Mouse (Mus musculus): Measurements from ENCODE around the gene Xpr1.

The Xpr1 gene

GRCm38 (mm10) chr1:155416701-155417677 is at the start of gene Xpr1:
Gene Xpr1 (minus strand): TSS chr1:155417415.
- in situ Hi-C loops (cut with MboI; ENCODE audit: unreplicated experiment in 2 of 2) = loop anchor here (25.0 kb wide), 1 partner anchor 380 kb away; no protein-coding TSS in a partner anchor

GRCm38 (mm10) chr1:155463442-155463841 is 46.2 kb upstream of the Xpr1 start:
- in situ Hi-C loops (cut with MboI; ENCODE audit: unreplicated experiment in 2 of 2) = no loop called here

DNA sequence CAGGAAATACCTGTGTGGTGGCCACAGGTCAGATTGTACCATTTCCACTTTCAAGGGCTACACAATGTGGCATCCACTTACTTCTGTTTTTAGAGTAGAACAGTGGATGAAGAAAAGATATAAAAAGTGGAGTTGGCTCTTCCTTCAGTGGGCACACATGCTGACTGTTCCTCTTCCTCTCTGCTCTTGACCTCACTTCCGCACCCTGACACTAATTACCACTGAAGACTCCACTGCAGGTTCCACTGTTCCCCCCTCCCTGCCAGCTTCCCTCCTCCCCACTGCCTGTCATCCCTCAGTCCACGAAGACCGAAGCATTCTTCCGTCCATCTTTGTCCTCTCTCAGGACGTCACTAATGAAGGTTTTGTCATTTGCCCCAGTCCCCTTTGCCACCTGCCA is 45.4 kb upstream of the Xpr1 start:
- in situ Hi-C loops (cut with MboI; ENCODE audit: unreplicated experiment in 2 of 2) = no loop called here

GRCm38 (mm10) chr1:155457532-155457931 is 40.3 kb upstream of the Xpr1 start:
- in situ Hi-C loops (cut with MboI; ENCODE audit: unreplicated experiment in 2 of 2) = loop anchor here in 1 of 2 experiments (5.0 kb wide), 1 partner anchor 165 kb away; no protein-coding TSS in a partner anchor

GRCm38 (mm10) chr1:155453180-155453579 is 36.0 kb upstream of the Xpr1 start:
- in situ Hi-C loops (cut with MboI; ENCODE audit: unreplicated experiment in 2 of 2) = no loop called here

GRCm38 (mm10) chr1:155448932-155449331 is 31.7 kb upstream of the Xpr1 start:
- in situ Hi-C loops (cut with MboI; ENCODE audit: unreplicated experiment in 2 of 2) = no loop called here

DNA sequence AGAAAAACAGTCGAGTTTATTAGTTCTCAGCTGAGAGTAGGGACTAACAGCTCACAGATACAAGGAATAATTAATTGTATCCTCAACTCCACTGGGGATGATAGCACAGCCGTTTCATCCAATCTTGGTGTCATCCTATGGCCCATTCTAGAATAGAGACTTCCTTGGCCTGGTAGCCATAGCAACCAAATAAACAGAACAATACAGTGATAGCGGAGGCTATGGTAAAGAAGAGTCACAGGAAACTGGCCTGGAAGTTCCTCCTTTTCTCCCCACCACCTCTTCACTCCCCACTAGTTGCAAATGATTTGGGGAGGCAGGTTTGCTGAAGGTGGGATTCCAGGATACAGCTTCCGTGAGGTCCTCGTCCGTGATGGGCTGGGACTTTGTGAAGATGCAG is 30.1 kb upstream of the Xpr1 start:
- in situ Hi-C loops (cut with MboI; ENCODE audit: unreplicated experiment in 2 of 2) = no loop called here

GRCm38 (mm10) chr1:155443115-155443514 is 25.9 kb upstream of the Xpr1 start:
- in situ Hi-C loops (cut with MboI; ENCODE audit: unreplicated experiment in 2 of 2) = no loop called here

GRCm38 (mm10) chr1:155442521-155443001 is 25.3 kb upstream of the Xpr1 start:
- in situ Hi-C loops (cut with MboI; ENCODE audit: unreplicated experiment in 2 of 2) = no loop called here

DNA sequence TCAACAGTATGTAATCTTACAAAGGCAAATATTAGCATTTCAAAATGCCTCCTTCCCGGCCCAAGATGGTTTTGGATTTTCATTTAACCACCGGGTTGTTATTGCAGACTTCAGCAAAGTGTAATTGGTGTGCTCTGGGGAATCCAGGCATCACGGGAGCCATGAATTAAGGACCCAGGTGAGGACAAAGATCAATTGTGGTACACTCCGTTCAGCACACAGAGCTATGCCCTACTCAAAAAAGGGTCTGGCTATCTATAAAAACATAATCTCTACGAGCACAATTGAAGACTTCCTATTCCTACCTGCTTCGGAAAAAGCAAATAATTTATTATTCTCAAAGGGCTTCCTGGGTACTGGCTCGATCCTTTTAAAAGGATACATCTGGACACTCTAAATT is 22.3 kb upstream of the Xpr1 start:
- in situ Hi-C loops (cut with MboI; ENCODE audit: unreplicated experiment in 2 of 2) = no loop called here

DNA sequence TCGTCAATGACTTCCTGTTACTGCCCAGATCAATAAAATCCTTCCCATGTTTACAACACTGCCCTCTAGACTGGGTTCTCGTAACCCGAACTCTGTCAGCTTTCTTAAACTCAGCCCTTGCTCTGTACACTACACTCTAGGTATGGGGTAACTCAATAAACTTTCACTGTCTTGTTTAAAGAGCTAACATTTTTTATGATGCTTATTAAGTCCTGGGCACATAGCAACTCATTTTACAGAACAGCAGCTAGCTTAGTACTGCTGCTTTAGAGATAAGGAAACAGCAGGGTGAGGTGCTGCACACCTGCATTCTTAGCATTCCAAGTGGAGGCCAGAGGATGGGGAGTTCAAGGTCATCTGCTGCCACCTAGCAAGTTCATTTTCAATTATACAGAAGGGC is 21.3 kb upstream of the Xpr1 start:
- in situ Hi-C loops (cut with MboI; ENCODE audit: unreplicated experiment in 2 of 2) = no loop called here

GRCm38 (mm10) chr1:155429304-155429703 is 12.1 kb upstream of the Xpr1 start:
- in situ Hi-C loops (cut with MboI; ENCODE audit: unreplicated experiment in 2 of 2) = no loop called here

DNA sequence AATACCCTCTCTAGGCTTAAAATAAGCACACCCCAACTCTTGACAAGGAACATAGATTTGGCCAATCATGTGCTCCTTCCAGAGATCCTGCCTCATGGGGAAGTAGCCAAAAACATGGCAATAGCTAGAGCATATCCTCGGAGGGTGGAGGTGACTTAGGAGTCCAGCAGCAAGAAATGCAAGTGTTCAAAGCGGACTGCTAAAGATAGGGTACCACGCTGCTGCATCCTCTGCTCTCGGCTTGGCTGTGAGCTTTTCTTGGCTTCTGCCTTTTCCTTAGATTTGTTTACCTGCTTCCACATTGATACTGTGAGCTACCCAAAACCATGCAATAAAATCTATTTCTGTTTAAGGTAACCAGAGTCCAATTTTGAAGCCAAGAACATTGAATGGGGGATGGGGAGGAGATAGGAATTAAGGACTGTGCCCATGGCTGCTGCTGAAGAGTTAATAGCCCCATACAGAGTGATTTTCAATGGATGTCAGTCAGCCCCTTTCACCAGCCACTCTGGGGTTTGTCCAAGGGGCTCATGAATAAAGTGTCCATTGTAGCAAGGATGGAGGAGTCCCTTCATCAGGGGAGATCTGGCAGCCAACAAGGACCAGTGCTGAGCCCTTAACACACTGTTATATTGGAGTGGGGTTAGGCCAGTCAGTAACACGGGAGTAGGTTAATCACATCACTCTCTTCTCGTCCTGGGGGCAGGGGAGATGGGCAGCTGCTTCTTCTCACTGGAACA is 10.1 kb upstream of the Xpr1 start:
- in situ Hi-C loops (cut with MboI; ENCODE audit: unreplicated experiment in 2 of 2) = no loop called here

- in situ Hi-C loops (cut with MboI; ENCODE audit: unreplicated experiment in 2 of 2) = no loop called here
Observed at GRCm38 (mm10) chr1:155425743-155426315, 8.6 kb upstream of the Xpr1 start.

GRCm38 (mm10) chr1:155425285-155425684 is 8.1 kb upstream of the Xpr1 start:
- in situ Hi-C loops (cut with MboI; ENCODE audit: unreplicated experiment in 2 of 2) = no loop called here

GRCm38 (mm10) chr1:155423801-155424200 is 6.6 kb upstream of the Xpr1 start:
- in situ Hi-C loops (cut with MboI; ENCODE audit: unreplicated experiment in 2 of 2) = loop anchor here (25.0 kb wide), 1 partner anchor 386 kb away; no protein-coding TSS in a partner anchor

DNA sequence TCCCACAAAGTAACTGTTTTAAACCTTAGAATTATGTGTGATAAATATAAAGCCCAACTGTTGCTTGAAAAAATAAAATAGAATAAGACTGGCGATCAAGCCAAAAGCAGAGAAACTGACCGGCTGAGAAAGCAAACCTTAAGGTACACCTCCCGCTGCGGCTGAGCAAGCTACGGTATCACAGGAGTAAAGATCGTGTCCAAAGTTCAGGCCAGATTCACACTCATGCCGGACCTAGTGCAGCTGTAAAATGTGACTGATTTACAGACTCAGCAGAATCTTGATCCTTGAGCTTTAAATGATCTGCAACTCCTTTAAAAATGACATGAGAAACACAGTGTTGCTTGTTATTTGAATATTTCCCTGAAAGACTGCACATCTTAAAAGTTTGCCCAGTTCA is 4.8 kb upstream of the Xpr1 start:
- in situ Hi-C loops (cut with MboI; ENCODE audit: unreplicated experiment in 2 of 2) = loop anchor here (25.0 kb wide), 1 partner anchor 385 kb away; no protein-coding TSS in a partner anchor

DNA sequence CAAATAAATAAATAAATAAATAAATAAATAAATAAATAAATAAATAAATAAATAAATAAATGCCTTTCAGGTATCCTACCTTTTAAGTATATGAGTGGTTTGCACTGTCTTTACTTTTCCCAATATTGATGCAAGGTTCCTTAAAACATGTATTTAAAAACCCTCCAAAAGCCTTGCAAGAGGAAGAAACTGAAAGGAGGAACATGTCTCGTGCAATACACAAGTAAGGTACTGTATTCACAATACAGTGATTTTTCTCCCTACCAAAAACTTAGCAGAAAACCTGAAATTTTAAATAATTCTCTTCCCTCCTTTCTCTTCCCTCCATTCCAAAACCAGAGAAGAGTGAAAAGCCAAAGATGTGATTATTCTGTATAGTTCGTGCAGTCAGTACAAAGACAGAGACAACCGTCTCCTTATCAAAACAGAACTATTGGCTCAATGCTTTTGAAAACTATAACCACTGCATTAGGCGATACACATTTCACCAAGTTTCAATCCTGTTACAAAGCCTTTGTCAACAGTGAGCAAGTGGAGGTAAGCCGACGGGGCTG is 991 bp downstream of the Xpr1 start:
- in situ Hi-C loops (cut with MboI; ENCODE audit: unreplicated experiment in 2 of 2) = loop anchor here (25.0 kb wide), 1 partner anchor 379 kb away; no protein-coding TSS in a partner anchor

DNA sequence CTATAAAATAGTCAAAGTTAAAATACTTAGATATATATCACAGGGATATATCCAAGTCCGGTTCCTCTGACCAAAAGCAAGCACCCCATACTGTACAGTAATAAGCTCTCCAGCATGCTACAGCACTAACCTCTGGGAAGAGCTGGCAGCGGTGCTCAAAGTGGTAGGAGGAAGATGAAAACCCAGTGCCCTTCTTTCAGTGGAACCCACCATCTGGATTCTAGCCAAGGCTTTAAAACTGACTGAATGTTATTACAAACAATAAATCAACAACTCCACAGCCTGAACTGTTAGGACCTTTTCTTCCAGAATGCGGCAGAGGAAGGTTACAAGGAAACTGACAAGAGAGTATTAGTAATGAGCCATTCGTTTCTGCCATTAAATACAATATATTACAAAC is 1.8 kb downstream of the Xpr1 start:
- in situ Hi-C loops (cut with MboI; ENCODE audit: unreplicated experiment in 2 of 2) = loop anchor here (25.0 kb wide), 1 partner anchor 378 kb away; no protein-coding TSS in a partner anchor

GRCm38 (mm10) chr1:155412705-155413104 is 4.5 kb downstream of the Xpr1 start:
- in situ Hi-C loops (cut with MboI; ENCODE audit: unreplicated experiment in 2 of 2) = loop anchor here (5.0 to 25.0 kb wide), 3 partner anchors 115 to 375 kb away; no protein-coding TSS in a partner anchor
